ENCODE assay signal across 9 mouse cellular contexts in the genomic region with DNA sequence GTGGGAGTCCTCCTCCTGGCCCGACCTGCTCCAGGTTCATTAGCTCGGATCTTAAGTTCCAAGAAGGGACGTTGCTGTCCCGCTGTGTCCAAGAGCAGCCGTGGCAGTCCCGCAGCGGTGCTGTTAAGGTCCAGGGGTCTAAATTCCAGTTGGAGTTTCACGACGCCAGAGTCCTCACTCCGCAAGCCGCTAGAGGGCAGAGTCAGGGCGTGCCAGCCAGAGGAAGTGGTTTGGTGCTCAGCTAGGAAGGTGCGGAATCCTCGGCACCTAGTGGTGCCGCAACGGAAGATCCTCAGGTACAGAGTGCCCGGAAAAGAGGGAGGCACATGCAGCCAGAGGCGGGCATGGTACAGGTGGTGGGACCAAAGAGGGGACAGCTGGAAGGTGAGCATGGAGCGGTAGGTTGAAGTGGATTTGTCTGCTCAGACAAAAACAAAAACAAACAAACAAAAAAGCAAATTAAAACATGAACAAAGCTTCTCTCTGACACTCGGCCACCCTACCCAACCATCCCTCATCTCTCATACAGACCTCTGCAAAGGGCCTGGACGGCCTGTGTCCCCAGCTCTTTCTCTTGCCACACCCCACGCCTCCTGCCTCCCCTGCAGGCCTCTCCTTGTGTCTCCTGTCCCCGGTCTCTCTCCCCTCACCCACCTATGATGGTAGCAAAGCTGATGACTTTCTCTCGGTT. TPM values are rescaled to one million over a fixed set of nuclear protein-coding genes. Genes with fewer than 3 reads are reported as not detected.
DNase-seq lines count a peak whose midpoint lies in the region; ATAC-seq and TF ChIP-seq lines count a peak whose summit lies in the region.
"Had no signal": no experiment of that assay in that cellular context is flagged by ENCODE, and none has a peak within 500 bp of the region (broad histone marks: within the 10 kb centered on the region; RNA-seq: fewer than 3 reads in every experiment).

No protein-coding gene starts in this region.

- TF ChIP-seq EP300 in ES-Bruce4 (IDR thresholded peaks at IDR 0.05; ENCODE audit: insufficient read depth, low read depth, low read length) = no peak
- TF ChIP-seq EP300 in lung, postnatal 0 days (IDR thresholded peaks at IDR 0.05) = no peak

- WGBS in lung, postnatal 0 days = 10% methylated on average over 23 of the region's 24 CpGs

- H3K4me3 ChIP-seq in ES-Bruce4 (ENCODE audit: low read depth, low read length) = peak overlapping the region; percentile 58
- H3K4me3 ChIP-seq in embryonic fibroblast, embryonic 13.5 days (ENCODE audit: insufficient read depth, low read length) = no peak overlapping the region
- peak overlapping the region; percentile 40 for H3K4me3 ChIP-seq in layer of hippocampus, adult 2 months
- H3K4me3 ChIP-seq in lung, postnatal 0 days (ENCODE audit: low read depth, low read length) = no peak overlapping the region

- H3K27me3 ChIP-seq in ES-Bruce4 (ENCODE audit: control insufficient read depth, insufficient read depth, low read length, poor library complexity, severe bottlenecking) = no peaks in the 10 kb centered on the region
- H3K27me3 ChIP-seq in lung, postnatal 0 days (replicated peaks; ENCODE audit: insufficient read depth, low read length) = no peaks in the 10 kb centered on the region

- peak; percentile 98 for TF ChIP-seq CTCF in ES-Bruce4 (IDR thresholded peaks at IDR 0.05; ENCODE audit: low read depth, low read length)
- peak; percentile 97 for TF ChIP-seq CTCF in embryonic fibroblast, embryonic 13.5 days (IDR thresholded peaks at IDR 0.05; ENCODE audit: borderline replicate concordance, insufficient read depth, low read length)
- TF ChIP-seq CTCF in layer of hippocampus, adult 2 months (conservative IDR thresholded peaks at IDR 0.05) = peak; percentile 91
- peak; percentile 91 for TF ChIP-seq CTCF in lung, postnatal 0 days (IDR thresholded peaks at IDR 0.05)

- peak overlapping the region; percentile 6; the same call in 1 of the 2 replicates for H3K9ac ChIP-seq in ES-Bruce4 (ENCODE audit: low read depth, poor library complexity, severe bottlenecking)
- no peak overlapping the region for H3K9ac ChIP-seq in lung, postnatal 0 days (replicated peaks; ENCODE audit: low read depth)

- peak; percentile 70 for ATAC-seq in lung, postnatal 0 days

- no peak for TF ChIP-seq POLR2A in ES-Bruce4 (IDR thresholded peaks at IDR 0.05; ENCODE audit: insufficient read depth, low read length)
- no peak for TF ChIP-seq POLR2A in embryonic fibroblast, embryonic 13.5 days (IDR thresholded peaks at IDR 0.05; ENCODE audit: low read depth, low read length)

- no peaks in the 10 kb centered on the region for H3K4me1 ChIP-seq in ES-Bruce4 (ENCODE audit: control insufficient read depth, insufficient read depth, low read length)
- H3K4me1 ChIP-seq in embryonic fibroblast, embryonic 13.5 days (ENCODE audit: control insufficient read depth, insufficient read depth, low read length) = no peaks in the 10 kb centered on the region
- no peaks in the 10 kb centered on the region for H3K4me1 ChIP-seq in lung, postnatal 0 days (ENCODE audit: insufficient read depth, low read depth, low read length)

- DNase-seq in adrenal gland, postnatal 36 days = peak; percentile 73 to 74
- peak; percentile 55 to 65 for DNase-seq in heart, postnatal 36 days
- peak; percentile 56 to 76 for DNase-seq in layer of hippocampus, adult 2 months (ENCODE audit: low spot score in 2 of 2)
- DNase-seq in lung, postnatal 0 days (ENCODE audit: low spot score) = peak; percentile 81
- DNase-seq in ovary, postnatal 36 days (ENCODE audit: low spot score) = peak; percentile 74
- peak; percentile 89 for DNase-seq in thymus, postnatal 4 days

- intact Hi-C loops in heart, postnatal 36 days (cut with DNase I) = loop anchor here (5.0 kb wide), 2 partner anchors 87 to 102 kb away; no protein-coding TSS in a partner anchor

- H3K4me2 ChIP-seq in lung, postnatal 0 days (replicated peaks; ENCODE audit: low read depth, low read length) = peak overlapping the region; percentile 41

- H3K36me3 ChIP-seq in ES-Bruce4 (ENCODE audit: control insufficient read depth, insufficient read depth, low read length, poor library complexity, severe bottlenecking) = no peaks in the 10 kb centered on the region
- H3K36me3 ChIP-seq in lung, postnatal 0 days (ENCODE audit: insufficient read depth, low read length) = no peaks in the 10 kb centered on the region

- no peaks in the 10 kb centered on the region for H3K9me3 ChIP-seq in ES-Bruce4 (replicated peaks; ENCODE audit: control insufficient read depth, insufficient read depth, low read length, poor library complexity, severe bottlenecking)
- H3K9me3 ChIP-seq in lung, postnatal 0 days (ENCODE audit: low read length) = no peaks in the 10 kb centered on the region

- H3K27ac ChIP-seq in ES-Bruce4 (ENCODE audit: insufficient read depth, low read length) = no peak overlapping the region
- H3K27ac ChIP-seq in embryonic fibroblast, embryonic 13.5 days (ENCODE audit: insufficient read depth, low read length) = no peak overlapping the region
- no peak overlapping the region; the same call in 1 of the 2 replicates for H3K27ac ChIP-seq in layer of hippocampus, adult 2 months
- no peak overlapping the region for H3K27ac ChIP-seq in lung, postnatal 0 days (ENCODE audit: low read length)
- H3K27ac ChIP-seq: macrophage had no signal

RNA-seq across cellular contexts. Expression of gene Inhbe, which starts 3.5 kb away (rescaled TPM):
- polyA plus RNA-seq in ES-Bruce4 (2011; ENCODE audit: insufficient read depth, insufficient read length, low read depth, missing spikeins) = not detected in 2 replicates
- not detected for total RNA-seq in adrenal gland, postnatal 36 days (2021)
- polyA plus RNA-seq in embryonic fibroblast, embryonic 13.5 days (2011; ENCODE audit: insufficient read length, low read depth, missing spikeins) = not detected in 2 replicates
- total RNA-seq in heart, postnatal 36 days (2021) = not detected
- total RNA-seq in layer of hippocampus, adult 2 months (2021) = not detected
- polyA plus RNA-seq in lung, postnatal 0 days (2015; fragmentation: Nextera tagmentation; extraction: Ambion mirVana) = not detected in 2 replicates
- polyA plus RNA-seq: macrophage had no signal

RNA-seq across cellular contexts. Expression of gene Gli1, which starts 9.0 kb away (rescaled TPM):
- polyA plus RNA-seq in ES-Bruce4 (2011; ENCODE audit: insufficient read depth, insufficient read length, low read depth, missing spikeins) = 19.8 and 21.4 TPM in 2 replicates
- total RNA-seq in adrenal gland, postnatal 36 days (2021) = 1 to 10 TPM; 2.7 to 4.2 TPM
- polyA plus RNA-seq in embryonic fibroblast, embryonic 13.5 days (2011; ENCODE audit: insufficient read length, low read depth, missing spikeins) = 0.43 and 0.84 TPM in 2 replicates
- 1 to 10 TPM; 1.0 to 2.6 TPM for total RNA-seq in heart, postnatal 36 days (2021)
- total RNA-seq in layer of hippocampus, adult 2 months (2021) = 1 to 10 TPM; 2.5 to 3.1 TPM
- 4.2 and 5.2 TPM in 2 replicates for polyA plus RNA-seq in lung, postnatal 0 days (2015; fragmentation: Nextera tagmentation; extraction: Ambion mirVana)
- polyA plus RNA-seq: macrophage had no signal

RNA-seq across cellular contexts. Expression of gene Inhbc, which starts 19.5 kb away (rescaled TPM):
- polyA plus RNA-seq in ES-Bruce4 (2011; ENCODE audit: insufficient read depth, insufficient read length, low read depth, missing spikeins) = not detected in 2 replicates
- total RNA-seq in adrenal gland, postnatal 36 days (2021) = not detected
- not detected in 2 replicates for polyA plus RNA-seq in embryonic fibroblast, embryonic 13.5 days (2011; ENCODE audit: insufficient read length, low read depth, missing spikeins)
- not detected for total RNA-seq in heart, postnatal 36 days (2021)
- not detected for total RNA-seq in layer of hippocampus, adult 2 months (2021)
- polyA plus RNA-seq in lung, postnatal 0 days (2015; fragmentation: Nextera tagmentation; extraction: Ambion mirVana) = not detected in 2 replicates
- polyA plus RNA-seq: macrophage had no signal

RNA-seq across cellular contexts. Expression of gene Arhgap9, which starts 29.0 kb away (rescaled TPM):
- polyA plus RNA-seq in ES-Bruce4 (2011; ENCODE audit: insufficient read depth, insufficient read length, low read depth, missing spikeins) = 8.5 and 9.1 TPM in 2 replicates
- total RNA-seq in adrenal gland, postnatal 36 days (2021) = 1 to 10 TPM; 1.7 to 2.2 TPM
- polyA plus RNA-seq in embryonic fibroblast, embryonic 13.5 days (2011; ENCODE audit: insufficient read length, low read depth, missing spikeins) = 0.18 TPM in 1 of 2 replicates, not detected in the other
- 1 to 10 TPM; 3.1 to 3.6 TPM for total RNA-seq in heart, postnatal 36 days (2021)
- under 1 TPM; 0.56 to 0.79 TPM for total RNA-seq in layer of hippocampus, adult 2 months (2021)
- 8.5 TPM in 2 replicates for polyA plus RNA-seq in lung, postnatal 0 days (2015; fragmentation: Nextera tagmentation; extraction: Ambion mirVana)

RNA-seq across cellular contexts. Expression of gene R3hdm2, which starts 29.4 kb away (rescaled TPM):
- polyA plus RNA-seq in ES-Bruce4 (2011; ENCODE audit: insufficient read depth, insufficient read length, low read depth, missing spikeins) = 107 and 122 TPM in 2 replicates
- 100 to 1,000 TPM; 115 to 126 TPM for total RNA-seq in adrenal gland, postnatal 36 days (2021)
- polyA plus RNA-seq in embryonic fibroblast, embryonic 13.5 days (2011; ENCODE audit: insufficient read length, low read depth, missing spikeins) = 99.2 and 118 TPM in 2 replicates
- total RNA-seq in heart, postnatal 36 days (2021) = 100 to 1,000 TPM; 150 to 169 TPM
- 100 to 1,000 TPM; 153 to 170 TPM for total RNA-seq in layer of hippocampus, adult 2 months (2021)
- polyA plus RNA-seq in lung, postnatal 0 days (2015; fragmentation: Nextera tagmentation; extraction: Ambion mirVana) = 21.1 and 23.9 TPM in 2 replicates

Comparison
In these comparisons a context has a peak if more than half of its experiments do, and no peak if none do; other contexts are left out.
1. H3K4me3 ChIP-seq: peak in ES-Bruce4 (single experiment) and layer of hippocampus, adult 2 months (single experiment); none in embryonic fibroblast, embryonic 13.5 days (single experiment) and lung, postnatal 0 days (single experiment).
2. Peak in every context shown above with its lines, with median percentiles within 50 percentile points of each other: CTCF ChIP-seq and DNase-seq.